In genomic region chr2:28512798-28513401, GRCm38 (mm10) we compare ENCODE assay signal across 8 mouse cellular contexts. TPM values are rescaled to one million over a fixed set of nuclear protein-coding genes. Genes with fewer than 3 reads are reported as not detected.
A peak's percentile ranks its signal among the peaks of the same experiment; 100 is the strongest.
DNase-seq lines count a peak whose midpoint lies in the region; ATAC-seq lines count a peak whose summit lies in the region.

Ralgds (plus strand) TSS chr2:28513125.

- peaks cover 20% of the 10 kb centered on the region for H3K4me1 ChIP-seq in heart, embryonic 10.5 days
- H3K4me1 ChIP-seq in liver, embryonic 11.5 days (replicated peaks; ENCODE audit: control insufficient read depth, insufficient read depth, low read length): peaks cover 7% of the 10 kb centered on the region; the same call in 1 of the 2 replicates

- no peaks in the 10 kb centered on the region for H3K9me3 ChIP-seq in heart, embryonic 10.5 days
- no peaks in the 10 kb centered on the region for H3K9me3 ChIP-seq in liver, embryonic 11.5 days (ENCODE audit: control insufficient read depth, low read length)

- no peaks in the 10 kb centered on the region for H3K36me3 ChIP-seq in heart, embryonic 10.5 days
- H3K36me3 ChIP-seq in liver, embryonic 11.5 days (ENCODE audit: control insufficient read depth, insufficient read depth, low read length): no peaks in the 10 kb centered on the region

- peak within 1 kb of the TSS; percentile 85 for H3K27ac ChIP-seq in heart, embryonic 10.5 days
- no peak within 1 kb of the TSS for H3K27ac ChIP-seq in liver, embryonic 11.5 days (ENCODE audit: low read depth, low read length)

- H3K4me2 ChIP-seq in liver, embryonic 11.5 days: peak within 1 kb of the TSS; percentile 94

- peaks cover 39% of the 10 kb centered on the region for H3K27me3 ChIP-seq in heart, embryonic 10.5 days (ENCODE audit: insufficient read depth, poor library complexity, severe bottlenecking)
- peaks cover 20% of the 10 kb centered on the region for H3K27me3 ChIP-seq in liver, embryonic 11.5 days (replicated peaks; ENCODE audit: control insufficient read depth, insufficient read depth, low read length)

- peak within 1 kb of the TSS; percentile 75 for H3K4me3 ChIP-seq in heart, embryonic 10.5 days
- H3K4me3 ChIP-seq in liver, embryonic 11.5 days (ENCODE audit: low read depth, low read length): peak within 1 kb of the TSS; percentile 62

- peak; percentile 66; the same call in 1 of the 2 replicates for ATAC-seq in liver, embryonic 11.5 days (replicated peaks; ENCODE audit: low FRiP score)

- DNase-seq in urinary bladder, postnatal 14 days (ENCODE audit: low spot score): peak; percentile 72
- DNase-seq in urinary bladder, adult 18-20 months (ENCODE audit: low spot score in 2 of 2): no peak
- peak; percentile 85 to 92 for DNase-seq in cerebellum, postnatal 25 days
- DNase-seq in heart, embryonic 10.5 days (ENCODE audit: low spot score): no peak
- peak; percentile 75 for DNase-seq in kidney, adult 9 months
- DNase-seq in liver, embryonic 11.5 days (ENCODE audit: low spot score): peak; percentile 48
- peak; percentile 72 for DNase-seq in neural tube, embryonic 10.5 days (ENCODE audit: extremely low spot score, low spot score)
- peak; percentile 57 for DNase-seq in thymus, postnatal 25 days

- under 1% methylated on average over 71 of the region's 71 CpGs for WGBS in heart, embryonic 10.5 days
- under 1% methylated on average over 57 of the region's 71 CpGs for WGBS in liver, embryonic 11.5 days

- H3K9ac ChIP-seq in liver, embryonic 11.5 days (ENCODE audit: low read depth, low read length): peak within 1 kb of the TSS; percentile 57

RNA-seq across cellular contexts. Expression of gene Ralgds, which starts in this region (rescaled TPM):
- 11.6 and 20.5 TPM in 2 replicates for polyA plus RNA-seq in heart, embryonic 10.5 days (2016; fragmentation: Nextera tagmentation; extraction: Ambion mirVana)
- 11.3 and 12.9 TPM in 2 replicates for polyA plus RNA-seq in liver, embryonic 11.5 days (2014; fragmentation: Nextera tagmentation; extraction: Ambion mirVana)

Comparison
In these comparisons a context has a peak if more than half of its experiments do, and no peak if none do; other contexts are left out.
1. DNase-seq: peak in urinary bladder, postnatal 14 days (single experiment), cerebellum, postnatal 25 days (2 of 2), kidney, adult 9 months (single experiment), liver, embryonic 11.5 days (single experiment), neural tube, embryonic 10.5 days (single experiment) and thymus, postnatal 25 days (single experiment); none in urinary bladder, adult 18-20 months (0 of 2) and heart, embryonic 10.5 days (single experiment).